Mouse (Mus musculus) bone marrow, adult 2 months (tissue): ENCODE data around the gene Dcaf15. TPM values are rescaled to one million over a fixed set of nuclear protein-coding genes. Genes with fewer than 3 reads are reported as not detected.

Source experiments
- H3K27ac ChIP-seq: fragments of 200-500 bp; 2 replicates; pipeline ENCODE4 v1.5.1; 2012; ENCODE audit warnings: low read depth, mild to moderate bottlenecking, control low read depth, inconsistent platforms, low read length; ENCODE audit not compliant: control insufficient read depth, poor library complexity, insufficient read depth
- H3K4me1 ChIP-seq: fragments of 200-500 bp; 2 replicates; pipeline ENCODE4 v1.6.1; 2011; ENCODE audit warnings: low read length; ENCODE audit not compliant: control insufficient read depth, insufficient read depth
- H3K4me3 ChIP-seq: fragments of 200-500 bp; replicated peaks from 2 replicates; pipeline ENCODE3; 2011; ENCODE audit warnings: mild to moderate bottlenecking, low read depth, low read length, control low read depth; ENCODE audit not compliant: control insufficient read depth
- CTCF ChIP-seq: fragments of 200-500 bp; IDR thresholded peaks from 2 replicates; pipeline ENCODE4 v1.5.1; 2011; ENCODE audit warnings: low read length, control low read depth; ENCODE audit not compliant: control insufficient read depth, insufficient read depth
- POLR2A ChIP-seq: fragments of 200-500 bp; IDR thresholded peaks from 2 replicates; pipeline ENCODE4 v1.6.1; 2011; ENCODE audit warnings: low read depth, mild to moderate bottlenecking, control low read depth, low read length, borderline replicate concordance; ENCODE audit not compliant: control insufficient read depth
- WGBS: fragments of 180-500 bp; shearing (Covaris S2); methylation state at CpG from one replicate; pipeline ENCODE4 v1.1.7; 2018; 5-methylcytosine and 5-hydroxymethylcytosine counted together
- polyA plus RNA-seq: library from polyadenylated mRNA; stranded (reverse); fragments of >200 nt; gene quantifications from 2 replicates; pipeline ENCODE4 v1.2.4, GENCODE M21; 2011; ENCODE audit warnings: low replicate concordance; ENCODE audit not compliant: missing spikeins, insufficient read depth, insufficient read length

The Dcaf15 gene
- polyA plus RNA-seq, 1 experiment: 44.6 TPM

GRCm38 (mm10) chr8:84057827-84058226 lies 46.7 kb downstream of the Dcaf15 start:
- WGBS: 77% methylated on average over 1 of the region's 1 CpGs
- TF ChIP-seq CTCF (no peak), POLR2A (no peak)
- H3K4me3 ChIP-seq: no peak overlapping the region

DNA sequence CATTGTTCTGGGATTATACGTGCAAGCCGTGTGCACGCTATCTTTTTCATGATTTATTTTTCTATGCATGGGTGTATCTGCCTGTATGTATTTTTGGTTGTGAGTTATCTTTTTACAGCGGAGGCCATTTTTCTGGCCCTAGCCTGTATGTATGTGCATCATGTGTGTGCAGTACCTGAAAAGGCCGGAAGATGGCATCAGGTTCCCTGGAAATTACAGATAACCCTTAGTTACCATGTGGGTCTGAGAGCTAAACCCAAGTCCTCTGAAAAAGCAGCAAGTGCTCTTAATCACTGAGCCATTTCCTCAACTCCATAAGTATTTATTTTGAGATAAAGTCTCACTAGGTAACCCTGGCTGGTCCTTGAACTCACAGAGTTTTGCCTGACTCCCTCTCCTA lies 51.3 kb downstream of the Dcaf15 start:
- H3K27ac ChIP-seq: no peak overlapping the region
- no peak for TF ChIP-seq POLR2A
- no peak for TF ChIP-seq CTCF
- H3K4me1 ChIP-seq: no peaks in the 10 kb centered on the region; the same call in 1 of the 2 replicates
- WGBS: 93% methylated on average over 5 of the region's 5 CpGs
- H3K4me3 ChIP-seq: no peak overlapping the region

More at GRCm38 (mm10) chr8:84057827-84058226, 46.7 kb downstream of the Dcaf15 start:
- no peak overlapping the region for H3K27ac ChIP-seq
- no peaks in the 10 kb centered on the region for H3K4me1 ChIP-seq

DNA sequence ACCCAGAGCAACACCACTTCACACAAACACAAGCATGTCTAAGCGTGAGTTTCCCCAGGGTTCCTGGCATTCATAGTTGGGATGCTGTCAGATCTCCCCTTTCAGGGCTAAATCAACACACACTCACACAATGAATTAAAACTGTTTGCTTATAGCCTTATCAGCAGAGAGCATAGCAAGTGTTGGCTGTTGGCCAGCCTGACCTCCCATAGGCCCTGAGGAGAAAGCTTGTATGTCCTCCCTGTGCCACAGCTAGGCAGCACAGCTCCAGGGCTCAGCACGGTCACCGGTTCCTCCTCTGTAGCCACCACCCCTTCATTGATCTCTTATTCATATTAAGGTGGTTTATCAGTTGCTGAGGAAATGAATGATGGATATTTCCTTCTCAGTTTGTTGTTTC lies 51.8 kb downstream of the Dcaf15 start:
- 47% methylated on average over 3 of the region's 3 CpGs for WGBS
- H3K4me1 ChIP-seq: no peaks in the 10 kb centered on the region; the same call in 1 of the 2 replicates
- TF ChIP-seq CTCF: no peak

DNA sequence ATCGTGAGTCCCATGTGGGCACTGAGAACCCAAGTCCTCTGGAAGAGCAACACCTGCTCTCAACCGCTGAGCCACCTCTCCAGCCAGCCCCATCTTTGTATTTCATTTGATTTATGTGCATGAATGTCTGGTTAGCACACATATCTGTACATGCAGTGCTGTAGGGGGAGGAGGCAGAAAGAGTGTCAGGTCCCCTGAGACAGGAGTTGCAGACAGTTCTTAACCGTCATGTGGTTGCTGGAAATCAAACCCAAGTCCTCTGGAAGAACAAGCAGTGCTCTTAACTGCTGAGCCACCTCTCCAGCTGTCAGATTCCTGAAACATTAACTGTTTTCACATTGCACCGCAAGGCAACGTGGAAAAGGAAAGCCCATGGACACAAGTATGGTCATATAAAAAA lies 56.4 kb downstream of the Dcaf15 start:
- no peak overlapping the region for H3K4me3 ChIP-seq
- no peaks in the 10 kb centered on the region; the same call in 1 of the 2 replicates for H3K4me1 ChIP-seq
- H3K27ac ChIP-seq: no peak overlapping the region
- 73% methylated on average over 5 of the region's 5 CpGs for WGBS
- TF ChIP-seq POLR2A (no peak), CTCF (no peak)

More for the DNA sequence above, 51.8 kb downstream of the Dcaf15 start:
- Histone ChIP-seq H3K27ac (no peak overlapping the region), H3K4me3 (no peak overlapping the region)

Other genes starting within 250 kb of the Dcaf15 start
- 6.5 and 8.8 TPM in 2 replicates for gene Adgrl1, start 204.7 kb downstream of the Dcaf15 start, polyA plus RNA-seq
- not detected in 2 replicates for gene Gm10644, start 149.6 kb downstream of the Dcaf15 start, polyA plus RNA-seq
- 48.8 and 55.7 TPM in 2 replicates for gene Asf1b, start 149.3 kb downstream of the Dcaf15 start, polyA plus RNA-seq
- 14.8 and 18.2 TPM in 2 replicates for gene Prkaca, start 131.8 kb downstream of the Dcaf15 start, polyA plus RNA-seq
- gene Samd1, start 107.1 kb downstream of the Dcaf15 start, polyA plus RNA-seq: 142 and 159 TPM in 2 replicates
- gene 1700067K01Rik, start 103.3 kb downstream of the Dcaf15 start, polyA plus RNA-seq: 3.0 TPM in 1 of 2 replicates, not detected in the other
- gene 2210011C24Rik, start 92.6 kb downstream of the Dcaf15 start, polyA plus RNA-seq: not detected in 2 replicates
- gene Palm3, start 83.3 kb downstream of the Dcaf15 start, polyA plus RNA-seq: 2.7 TPM in 1 of 2 replicates, not detected in the other
- 2.4 and 7.7 TPM in 2 replicates for gene Il27ra, start 62.2 kb downstream of the Dcaf15 start, polyA plus RNA-seq
- gene Rln3, start 59.8 kb downstream of the Dcaf15 start, polyA plus RNA-seq: not detected in 2 replicates
- 1.3 and 1.4 TPM in 2 replicates for gene Gm10643, start 39.6 kb downstream of the Dcaf15 start, polyA plus RNA-seq
- 12.2 and 20.7 TPM in 2 replicates for gene Rfx1, start 37.9 kb downstream of the Dcaf15 start, polyA plus RNA-seq
- gene Podnl1, start 21.2 kb upstream of the Dcaf15 start, polyA plus RNA-seq: 5.8 and 7.6 TPM in 2 replicates
- gene Cc2d1a, start 43.2 kb upstream of the Dcaf15 start, polyA plus RNA-seq: 10.9 and 18.5 TPM in 2 replicates
- gene 4930432K21Rik, start 43.3 kb upstream of the Dcaf15 start, polyA plus RNA-seq: not detected in 2 replicates
- gene Nanos3, start 80.4 kb upstream of the Dcaf15 start, polyA plus RNA-seq: 3.0 TPM in 1 of 2 replicates, not detected in the other
- 2.0 and 4.0 TPM in 2 replicates for gene Zswim4, start 132.3 kb upstream of the Dcaf15 start, polyA plus RNA-seq
- gene D8Ertd738e, start 145.0 kb upstream of the Dcaf15 start, polyA plus RNA-seq: 101 and 196 TPM in 2 replicates
- 11.1 and 26.0 TPM in 2 replicates for gene Mri1, start 152.6 kb upstream of the Dcaf15 start, polyA plus RNA-seq
- 9.4 and 27.9 TPM in 2 replicates for gene Ccdc130, start 165.6 kb upstream of the Dcaf15 start, polyA plus RNA-seq